Mouse (Mus musculus) MEL (cell line): ENCODE results near the gene Tmeff2.

ENCODE experiments used
- CTCF ChIP-seq, 3 experiments: IDR thresholded peaks in 2 of 3; conservative IDR thresholded peaks in 1 of 3; 2 replicates each; pipeline ENCODE4 v1.5.1; 2011 to 2012; ENCODE audit warnings: low read length in 3 of 3, low read depth in 2 of 3, mild to moderate bottlenecking in 2 of 3, improper control_type of control experiment in 1 of 3, inconsistent platforms in 1 of 3, mixed read lengths in 1 of 3, moderate library complexity in 1 of 3; ENCODE audit not compliant: control insufficient read depth in 1 of 3, insufficient read depth in 1 of 3, poor library complexity in 1 of 3, severe bottlenecking in 1 of 3
- EP300 ChIP-seq, 2 experiments: IDR thresholded peaks; 2 replicates each; pipeline ENCODE4 v1.6.1; 2011; ENCODE audit warnings: improper control_type of control experiment in 2 of 2, low read length in 2 of 2, low read depth in 1 of 2, mild to moderate bottlenecking in 1 of 2
- ETS1 ChIP-seq: IDR thresholded peaks from 2 replicates; pipeline ENCODE4 v1.6.1; 2012; ENCODE audit warnings: low read depth, mild to moderate bottlenecking, inconsistent platforms, low read length, improper control_type of control experiment, moderate library complexity
- GATA1 ChIP-seq: IDR thresholded peaks from 2 replicates; pipeline ENCODE4 v1.6.1; 2011; ENCODE audit warnings: low read depth, low read length, improper control_type of control experiment
- HCFC1 ChIP-seq: IDR thresholded peaks from 2 replicates; pipeline ENCODE4 v1.6.1; 2012; ENCODE audit warnings: low read depth, mild to moderate bottlenecking, inconsistent platforms, low read length, improper control_type of control experiment, moderate library complexity
- MXI1 ChIP-seq: IDR thresholded peaks from 2 replicates; pipeline ENCODE4 v1.6.1; 2011; ENCODE audit warnings: mild to moderate bottlenecking, low read depth, low read length, improper control_type of control experiment
- POLR2AphosphoS2 ChIP-seq: IDR thresholded peaks from 2 replicates; pipeline ENCODE4 v1.6.1; 2011; ENCODE audit warnings: low read length, improper control_type of control experiment
- SIN3A ChIP-seq: IDR thresholded peaks from 2 replicates; pipeline ENCODE4 v1.6.1; 2012; ENCODE audit warnings: low read length, improper control_type of control experiment, inconsistent platforms
- SMC3 ChIP-seq: IDR thresholded peaks from 2 replicates; pipeline ENCODE4 v1.6.1; 2011; ENCODE audit warnings: low read depth, low read length, improper control_type of control experiment
- TAL1 ChIP-seq: IDR thresholded peaks from 2 replicates; pipeline ENCODE4 v1.6.1; 2012; ENCODE audit warnings: mild to moderate bottlenecking, inconsistent platforms, low read length, moderate library complexity, mixed read lengths
- USF1 ChIP-seq: IDR thresholded peaks from 2 replicates; pipeline ENCODE4 v1.6.1; 2014; ENCODE audit warnings: low read depth, mild to moderate bottlenecking, inconsistent platforms, low read length, improper control_type of control experiment, moderate library complexity
- ZKSCAN1 ChIP-seq: IDR thresholded peaks from 2 replicates; pipeline ENCODE4 v1.6.1; 2012; ENCODE audit warnings: low read depth, mild to moderate bottlenecking, inconsistent platforms, low read length, improper control_type of control experiment, moderate library complexity

DNA sequence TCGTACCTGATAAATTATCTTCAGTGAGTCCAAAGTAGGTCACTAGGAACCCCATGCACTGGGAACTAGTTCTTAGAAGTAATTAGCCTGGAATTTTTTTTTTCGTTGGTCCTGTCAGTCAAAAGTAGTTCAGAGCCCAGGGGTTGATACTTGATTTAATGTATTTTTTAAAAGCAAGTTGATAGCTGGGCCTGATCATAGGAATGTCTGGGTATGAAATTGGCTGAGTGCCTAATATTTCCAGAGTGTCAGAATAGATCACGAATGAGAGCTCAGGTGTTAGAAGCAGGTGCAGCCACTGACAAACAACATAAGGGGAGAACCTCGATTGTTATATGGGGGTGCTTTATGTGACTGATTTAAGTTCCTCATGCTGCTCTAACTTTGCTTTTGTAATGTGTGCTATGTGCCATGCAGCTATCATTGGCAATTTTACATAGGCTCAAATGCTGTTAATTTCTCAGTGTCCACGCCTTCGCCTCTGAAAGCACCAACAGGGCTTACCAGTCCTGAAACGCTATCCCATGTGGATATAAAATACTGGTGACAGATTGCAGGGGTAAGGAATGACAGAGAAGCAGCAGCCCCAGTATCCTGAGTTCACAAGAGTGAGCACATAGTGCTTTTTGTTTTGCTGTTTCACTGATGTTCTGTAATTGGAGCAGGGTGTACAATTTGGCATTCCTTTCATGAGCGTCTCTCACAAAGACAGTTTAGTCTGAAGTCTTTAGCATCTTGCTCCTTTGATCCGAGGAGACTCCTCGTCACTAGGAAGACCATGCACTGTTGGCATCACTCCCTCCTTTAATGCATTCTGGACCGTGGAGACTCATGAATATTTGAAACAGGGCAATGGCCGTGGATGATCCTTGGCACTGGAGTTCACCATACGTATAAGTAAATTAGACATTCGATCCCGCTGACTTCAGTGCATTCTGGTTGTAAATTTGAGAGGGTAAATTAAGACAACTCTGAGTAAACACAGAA lies 175.6 kb downstream of the Tmeff2 start:
- TF ChIP-seq SMC3 (no peak), CTCF (IDR thresholded peaks at IDR 0.05 in 2 of 3, conservative IDR thresholded peaks at IDR 0.05 in 1 of 3; ENCODE audit: control insufficient read depth in 1 of 3, insufficient read depth in 1 of 3, low read depth in 2 of 3, low read length in 3 of 3, poor library complexity in 1 of 3, severe bottlenecking in 1 of 3) (no peak), TAL1 (no peak), EP300 (IDR thresholded peaks at IDR 0.05; ENCODE audit: low read depth in 1 of 2, low read length in 2 of 2) (no peak), MXI1 (no peak), ETS1 (no peak), SIN3A (no peak), HCFC1 (no peak), USF1 (no peak), POLR2AphosphoS2 (no peak), ZKSCAN1 (no peak), GATA1 (no peak)
